Mouse (Mus musculus) liver, postnatal 0 days (tissue): ENCODE measurements around the gene Pcf11. TPM values are rescaled to one million over a fixed set of nuclear protein-coding genes. Genes with fewer than 3 reads are reported as not detected.

Source experiments
- ATAC-seq: fragments of 200-750 bp; cut with Nextera tagmentation; 2 replicates; pipeline ENCODE4 v1.8.0; 2017; ENCODE audit warnings: mild to moderate bottlenecking, moderate library complexity
- DNase-seq: peaks from one replicate; pipeline ENCODE4 v3.0.0-alpha.2; 2016
- H3K27ac ChIP-seq: fragments of 300-500 bp; sonication (generic); 2 replicates; pipeline ENCODE4 v1.5.1; 2014; ENCODE audit warnings: antibody characterized with exemption, moderate library complexity, mild to moderate bottlenecking, low read depth
- H3K27me3 ChIP-seq: fragments of 300-500 bp; sonication (generic); 2 replicates; pipeline ENCODE4 v1.6.1; 2014; ENCODE audit warnings: low read length, control low read depth, mixed read lengths; ENCODE audit not compliant: insufficient read depth
- H3K36me3 ChIP-seq: fragments of 300-500 bp; sonication (generic); replicated peaks from 2 replicates; pipeline ENCODE4 v1.6.1; 2014; ENCODE audit warnings: mild to moderate bottlenecking, control low read depth, low read length, moderate library complexity, mixed read lengths; ENCODE audit not compliant: insufficient read depth
- H3K4me1 ChIP-seq: fragments of 300-500 bp; sonication (generic); 2 replicates; pipeline ENCODE4 v1.6.1; 2014; ENCODE audit warnings: antibody characterized with exemption, mild to moderate bottlenecking, control low read depth; ENCODE audit not compliant: insufficient read depth
- H3K4me2 ChIP-seq: fragments of 300-500 bp; sonication (generic); 2 replicates; pipeline ENCODE4 v1.6.1; 2014; ENCODE audit warnings: low read depth, mild to moderate bottlenecking, low read length, moderate library complexity, mixed read lengths
- H3K4me3 ChIP-seq: fragments of 300-500 bp; sonication (generic); 2 replicates; pipeline ENCODE4 v1.5.1; 2014; ENCODE audit warnings: low read depth, low read length
- H3K9ac ChIP-seq: fragments of 300-500 bp; sonication (generic); replicated peaks from 2 replicates; pipeline ENCODE4 v1.6.1; 2014; ENCODE audit warnings: mild to moderate bottlenecking, moderate library complexity
- H3K9me3 ChIP-seq: fragments of 300-500 bp; sonication (generic); 2 replicates; pipeline ENCODE4 v1.6.1; 2016; ENCODE audit warnings: mild to moderate bottlenecking, control low read depth, low read length, mixed read lengths
- CTCF ChIP-seq: sonication (generic); IDR thresholded peaks from 2 replicates; pipeline ENCODE4 v1.5.1; 2016; ENCODE audit warnings: antibody characterized with exemption, low read depth
- EP300 ChIP-seq: IDR thresholded peaks from 2 replicates; pipeline ENCODE4 v1.6.1; 2016; ENCODE audit warnings: antibody characterized with exemption, low read depth, mild to moderate bottlenecking
- WGBS: fragments of 180-500 bp; shearing (Covaris S2); extraction: QIAGEN DNeasy Blood & Tissue Kit; methylation state at CpG from one replicate; pipeline ENCODE4 v1.1.7; 2014; ENCODE audit not compliant: insufficient replicate concordance; 5-methylcytosine and 5-hydroxymethylcytosine counted together
- polyA plus RNA-seq: library from polyadenylated mRNA; unstranded; fragments of >200 nt; fragmentation: Nextera tagmentation; extraction: Ambion mirVana; gene quantifications from 2 replicates; pipeline ENCODE4 v1.2.1, GENCODE M21; 2015

The Pcf11 gene
- polyA plus RNA-seq, 1 experiment from 2014 or later, result 7.0 TPM

DNA sequence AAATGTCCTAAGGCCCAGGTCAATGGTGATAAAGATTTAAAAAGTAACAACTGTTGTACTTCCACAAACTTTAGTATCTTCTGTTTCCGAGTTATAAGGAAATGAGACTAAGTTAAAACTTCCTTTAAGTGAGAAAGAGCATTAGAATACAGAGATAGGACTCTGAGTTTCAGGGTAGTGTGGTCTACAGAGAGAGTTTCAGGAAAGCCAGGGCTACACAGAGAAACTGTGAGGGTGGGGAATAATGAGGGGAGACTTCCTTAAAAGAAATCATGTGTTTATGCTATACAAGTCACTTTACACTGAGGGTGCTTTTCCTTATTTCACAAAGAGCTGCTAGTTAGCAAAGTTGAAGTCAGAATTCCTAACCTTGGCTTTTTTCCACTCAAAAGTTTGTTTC lies 16.4 kb downstream of the Pcf11 start:
- no peak overlapping the region for H3K27ac ChIP-seq
- peaks cover 5% of the 10 kb centered on the region; the same call in 1 of the 2 replicates for H3K4me1 ChIP-seq
- no peak overlapping the region for H3K4me3 ChIP-seq
- DNase-seq (no peak), ATAC-seq (no peak)
- H3K27me3 ChIP-seq, result no peaks in the 10 kb centered on the region
- no peaks in the 10 kb centered on the region for H3K9me3 ChIP-seq
- no peak for TF ChIP-seq EP300
- no peak for TF ChIP-seq CTCF
- 65% methylated on average over 1 of the region's 1 CpGs for WGBS
- peaks cover 58% of the 10 kb centered on the region for H3K36me3 ChIP-seq
- no peak overlapping the region for H3K9ac ChIP-seq
- no peak overlapping the region for H3K4me2 ChIP-seq

DNA sequence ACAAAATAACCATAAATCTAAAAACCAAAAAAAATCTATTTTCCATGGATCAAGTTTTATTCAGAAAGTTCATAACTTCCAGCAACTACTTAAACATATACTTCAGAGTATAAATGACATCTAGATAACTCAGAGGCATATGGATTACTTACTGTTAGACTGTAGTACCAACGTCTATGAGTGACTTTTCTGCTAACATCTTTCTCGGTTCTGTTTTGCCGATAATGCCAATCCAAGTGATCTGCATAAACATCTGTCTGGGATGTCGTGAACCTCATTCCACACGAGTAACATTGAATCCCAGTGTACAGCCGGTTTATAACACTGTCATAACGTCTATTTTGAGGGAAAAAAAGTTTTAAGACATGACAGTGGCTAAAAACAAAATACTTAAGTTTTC lies 21.9 kb downstream of the Pcf11 start:
- no peak for DNase-seq
- no peaks in the 10 kb centered on the region for H3K9me3 ChIP-seq
- no peak overlapping the region for H3K4me2 ChIP-seq
- H3K27ac ChIP-seq, result no peak overlapping the region
- H3K9ac ChIP-seq, result no peak overlapping the region
- H3K27me3 ChIP-seq, result no peaks in the 10 kb centered on the region
- 85% methylated on average over 7 of the region's 7 CpGs for WGBS
- peaks cover 57% of the 10 kb centered on the region for H3K36me3 ChIP-seq
- ATAC-seq, result no peak
- no peak for TF ChIP-seq EP300
- TF ChIP-seq CTCF, result no peak
- H3K4me3 ChIP-seq, result no peak overlapping the region
- H3K4me1 ChIP-seq, result no peaks in the 10 kb centered on the region

DNA sequence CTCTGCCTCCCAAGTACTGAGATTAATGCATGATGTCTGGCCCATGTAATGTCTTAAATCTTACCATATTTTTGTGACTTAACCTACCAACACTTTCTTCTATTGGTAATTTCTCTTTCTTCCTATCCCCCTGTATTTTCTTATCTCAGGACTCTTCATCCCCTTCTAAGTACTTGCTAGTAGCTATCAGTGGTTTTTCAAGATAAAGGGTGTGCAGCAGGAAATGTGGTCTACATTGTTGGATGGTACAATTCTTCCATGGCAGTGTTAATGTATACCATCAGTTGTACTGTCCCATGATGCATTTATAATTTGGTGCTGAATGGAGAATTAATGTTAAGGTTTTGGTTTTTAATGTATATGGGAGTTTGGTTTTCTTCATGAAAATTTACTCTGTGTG lies 27.4 kb downstream of the Pcf11 start:
- no peak overlapping the region for H3K9ac ChIP-seq
- H3K27me3 ChIP-seq, result no peaks in the 10 kb centered on the region
- H3K9me3 ChIP-seq, result no peaks in the 10 kb centered on the region
- no peaks in the 10 kb centered on the region for H3K4me1 ChIP-seq
- no peak overlapping the region for H3K27ac ChIP-seq
- ATAC-seq (no peak), DNase-seq (no peak)
- TF ChIP-seq EP300, result no peak
- TF ChIP-seq CTCF, result no peak
- no peak overlapping the region for H3K4me2 ChIP-seq
- H3K4me3 ChIP-seq, result no peak overlapping the region
- peaks cover 32% of the 10 kb centered on the region for H3K36me3 ChIP-seq

DNA sequence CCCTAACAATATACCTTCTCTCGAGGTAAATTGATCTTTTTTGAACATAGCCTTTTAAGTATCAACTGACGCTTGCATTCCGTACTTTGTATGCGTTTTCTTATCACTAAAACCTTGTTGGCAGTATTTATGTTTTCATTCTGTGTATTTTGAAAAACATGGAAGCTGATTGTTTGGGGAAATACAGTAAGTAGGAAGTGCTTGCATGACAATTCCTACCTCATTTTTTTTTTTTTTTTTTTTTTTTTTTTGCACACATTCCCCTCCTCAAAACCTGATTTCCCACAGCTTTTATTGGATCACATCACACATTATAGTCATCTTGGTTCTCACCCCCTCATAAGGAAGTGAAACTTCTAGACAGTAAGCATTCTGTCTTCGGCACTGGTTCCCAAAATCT lies 31.7 kb downstream of the Pcf11 start:
- TF ChIP-seq CTCF (no peak), EP300 (no peak)
- Histone ChIP-seq H3K4me2 (peak overlapping the region; percentile 96), H3K4me3 (peak overlapping the region; percentile 76; the same call in 1 of the 2 replicates), H3K9ac (no peak overlapping the region; the same call in 1 of the 2 replicates), H3K9me3 (no peaks in the 10 kb centered on the region), H3K36me3 (0 out of 2 replicates have a peak, but pooled peaks cover 6% of the 10 kb centered on the region), H3K27me3 (no peaks in the 10 kb centered on the region), H3K27ac (no peak overlapping the region), H3K4me1 (peaks cover 7% of the 10 kb centered on the region)
- 76% methylated on average over 5 of the region's 5 CpGs for WGBS
- DNase-seq (no peak), ATAC-seq (no peak)

DNA sequence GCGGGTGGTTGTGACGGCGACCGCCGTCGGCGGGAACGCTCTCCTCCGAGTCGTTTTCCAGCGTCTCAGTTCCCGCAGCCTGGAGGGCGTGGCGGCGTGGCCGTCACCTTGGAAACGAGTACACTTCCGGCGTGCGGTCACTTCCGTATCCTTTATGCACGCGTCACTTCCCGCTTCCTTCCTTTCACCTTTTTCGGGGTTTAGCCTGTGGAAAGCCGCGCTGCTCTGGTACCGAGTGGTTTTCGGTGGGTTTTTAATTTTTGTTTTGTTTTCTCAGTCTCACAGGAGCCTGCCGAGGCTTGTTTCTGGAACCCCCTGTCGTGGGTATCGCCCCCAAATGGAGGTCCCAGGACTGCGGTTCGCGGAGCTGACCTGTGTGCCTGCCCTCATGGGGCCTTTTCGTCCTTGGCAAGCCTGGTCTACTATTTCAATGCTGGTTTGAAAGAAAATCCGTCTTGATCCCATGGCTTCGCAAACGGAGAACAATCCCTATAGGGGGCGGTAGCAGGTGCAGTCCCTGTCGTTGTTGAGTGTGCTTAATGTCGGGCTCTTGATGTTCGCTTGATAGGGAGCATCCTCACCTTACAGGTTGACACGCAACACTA lies 32.6 kb downstream of the Pcf11 start, which contains the start of gene Ankrd42:
Gene Ankrd42, minus strand, starts transcription at position 122 of the 605 bp plus-strand sequence.
- Histone ChIP-seq H3K9me3 (no peaks in the 10 kb centered on the region), H3K4me3 (peak within 1 kb of the TSS; percentile 76), H3K4me2 (peak within 1 kb of the TSS; percentile 96), H3K27ac (peak within 1 kb of the TSS; percentile 79), H3K36me3 (0 out of 2 replicates have a peak, but pooled peaks cover 6% of the 10 kb centered on the region), H3K27me3 (no peaks in the 10 kb centered on the region), H3K9ac (peak within 1 kb of the TSS; percentile 78), H3K4me1 (peaks cover 7% of the 10 kb centered on the region)
- DNase-seq (peak; percentile 94), ATAC-seq (peak; percentile 97)
- under 1% methylated on average over 44 of the region's 44 CpGs for WGBS
- no peak for TF ChIP-seq EP300
- peak; percentile 45 for TF ChIP-seq CTCF

DNA sequence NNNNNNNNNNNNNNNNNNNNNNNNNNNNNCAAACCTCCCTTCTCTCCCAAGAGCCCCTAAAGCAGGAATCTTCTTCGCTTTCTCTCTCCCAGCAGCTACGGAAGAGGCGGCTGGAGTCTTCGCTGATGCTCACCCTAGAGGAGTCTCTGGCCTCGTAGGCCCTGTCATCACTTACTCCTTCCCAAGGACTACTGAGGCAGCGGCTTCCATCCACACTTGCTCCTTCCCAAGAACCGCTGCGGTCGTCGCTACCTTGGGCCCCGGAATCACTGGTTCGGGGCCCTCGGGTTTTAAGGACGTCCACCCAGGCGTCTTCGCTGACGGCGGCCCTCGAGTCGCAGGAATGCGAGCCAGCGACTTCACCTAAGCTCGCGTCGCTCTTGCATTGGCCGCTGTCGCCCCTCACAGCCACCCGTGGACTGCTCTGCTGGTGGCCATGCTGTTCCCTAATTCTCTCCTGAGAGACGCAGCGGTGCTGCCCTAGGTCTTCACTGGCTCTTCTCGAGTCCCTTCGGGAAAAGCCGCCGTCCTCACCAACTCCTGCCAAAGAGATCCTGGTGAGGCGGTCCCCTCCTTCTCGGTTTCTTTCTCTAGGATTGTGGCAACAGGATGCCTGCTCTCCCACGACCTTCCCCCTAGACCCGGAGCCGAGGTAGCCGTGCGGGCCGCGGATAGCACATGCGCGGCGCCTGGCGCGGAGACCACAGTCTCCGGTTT lies 33.3 kb downstream of the Pcf11 start:
- H3K27ac ChIP-seq, result peak overlapping the region; percentile 79; the same call in 1 of the 2 replicates
- DNase-seq, result no peak
- peak overlapping the region; percentile 78 for H3K9ac ChIP-seq
- H3K9me3 ChIP-seq, result no peaks in the 10 kb centered on the region
- H3K4me1 ChIP-seq, result peaks cover 7% of the 10 kb centered on the region
- H3K36me3 ChIP-seq, result 0 out of 2 replicates have a peak, but pooled peaks cover 6% of the 10 kb centered on the region
- no peaks in the 10 kb centered on the region for H3K27me3 ChIP-seq
- peak overlapping the region; percentile 76 for H3K4me3 ChIP-seq
- peak; percentile 68 for ATAC-seq
- H3K4me2 ChIP-seq, result peak overlapping the region; percentile 96
- TF ChIP-seq EP300 (no peak), CTCF (no peak)
- 2% methylated on average over 49 of the region's 49 CpGs for WGBS
